Mouse (Mus musculus): ENCODE data around the gene Tpra1. TPM values are rescaled to one million over a fixed set of nuclear protein-coding genes. Genes with fewer than 3 reads are reported as not detected.

Tpra1 gene
- polyA plus RNA-seq, 1 experiment from 2014 or later, result 47.9 TPM

DNA sequence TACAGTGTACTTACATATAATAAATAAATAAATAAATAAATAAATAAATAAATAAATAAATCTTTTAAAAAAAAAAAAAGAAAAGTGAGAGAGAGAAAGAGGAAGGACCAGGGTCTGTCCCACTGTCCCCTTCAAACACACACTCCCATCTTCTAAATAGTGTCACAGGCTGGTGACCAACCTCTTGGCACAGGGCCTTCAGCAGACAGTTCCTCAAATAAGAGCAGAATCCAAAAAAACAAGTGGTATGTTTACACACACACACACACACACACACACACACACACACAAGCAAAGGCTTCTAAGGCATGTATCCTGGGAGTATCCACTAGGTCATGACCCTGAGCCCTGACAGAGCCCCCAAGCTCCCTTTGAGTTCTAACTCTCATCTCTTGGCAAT lies 45.7 kb downstream of the Tpra1 start:
- Histone ChIP-seq H3K27me3 (ENCODE audit: poor library complexity, severe bottlenecking) (no peaks in the 10 kb centered on the region), H3K36me3 (replicated peaks) (no peaks in the 10 kb centered on the region), H3K27ac (no peak overlapping the region), H3K4me1 (peaks cover 19% of the 10 kb centered on the region), H3K4me3 (no peak overlapping the region), H3K9me3 (no peaks in the 10 kb centered on the region)
- DNase-seq (ENCODE audit: extremely low spot score, low spot score), result no peak

DNA sequence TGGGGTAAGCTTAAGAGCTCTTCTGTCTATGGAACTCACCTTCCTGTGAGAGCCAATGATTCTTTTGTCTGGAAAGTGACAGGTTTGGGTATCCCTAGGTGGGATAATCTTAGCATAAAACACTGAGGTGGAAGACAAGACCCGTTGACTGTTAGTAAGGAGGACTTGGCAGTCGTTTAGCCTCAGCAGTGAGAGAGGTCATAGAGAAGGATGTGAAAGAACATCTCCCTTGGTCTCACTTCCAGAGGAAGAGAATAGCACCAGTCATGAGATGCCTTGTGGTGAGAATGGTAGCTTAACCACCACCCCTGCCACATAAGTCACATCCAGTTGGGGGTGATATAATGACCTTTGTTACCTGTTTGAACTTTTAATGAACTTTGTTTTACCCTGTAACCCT lies 54.7 kb downstream of the Tpra1 start:
- 82% methylated on average over 2 of the region's 2 CpGs for WGBS
- Histone ChIP-seq H3K27ac (no peak overlapping the region), H3K4me3 (no peak overlapping the region), H3K9me3 (no peaks in the 10 kb centered on the region), H3K36me3 (replicated peaks) (no peaks in the 10 kb centered on the region), H3K27me3 (ENCODE audit: poor library complexity, severe bottlenecking) (peaks cover 16% of the 10 kb centered on the region), H3K4me1 (peaks cover 19% of the 10 kb centered on the region)
- DNase-seq (ENCODE audit: extremely low spot score, low spot score), result no peak

DNA sequence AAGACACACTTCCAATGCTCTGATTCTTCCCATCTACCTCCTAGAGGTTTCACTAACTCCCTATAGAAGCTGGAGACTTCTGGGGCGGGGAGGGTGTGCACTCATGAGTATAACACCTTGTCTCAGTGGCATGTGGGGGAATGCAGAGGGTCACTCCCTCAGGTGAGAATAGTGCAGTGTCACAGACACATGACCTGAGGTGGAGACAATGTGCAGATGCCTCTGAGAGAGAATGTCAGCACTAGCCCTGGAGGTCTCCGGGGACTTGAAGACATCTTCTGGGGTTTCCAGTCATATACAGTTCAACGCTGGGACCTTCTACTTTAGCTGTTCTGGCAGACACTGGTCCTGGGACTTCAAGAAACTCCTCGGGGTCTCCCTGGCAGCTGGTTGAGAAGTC lies 55.3 kb downstream of the Tpra1 start:
- DNase-seq (ENCODE audit: extremely low spot score, low spot score), result no peak
- Histone ChIP-seq H3K9me3 (no peaks in the 10 kb centered on the region), H3K4me1 (peaks cover 19% of the 10 kb centered on the region), H3K27me3 (ENCODE audit: poor library complexity, severe bottlenecking) (peaks cover 16% of the 10 kb centered on the region), H3K4me3 (no peak overlapping the region), H3K36me3 (replicated peaks) (no peaks in the 10 kb centered on the region), H3K27ac (no peak overlapping the region)
- WGBS, result 87% methylated on average over 4 of the region's 4 CpGs

DNA sequence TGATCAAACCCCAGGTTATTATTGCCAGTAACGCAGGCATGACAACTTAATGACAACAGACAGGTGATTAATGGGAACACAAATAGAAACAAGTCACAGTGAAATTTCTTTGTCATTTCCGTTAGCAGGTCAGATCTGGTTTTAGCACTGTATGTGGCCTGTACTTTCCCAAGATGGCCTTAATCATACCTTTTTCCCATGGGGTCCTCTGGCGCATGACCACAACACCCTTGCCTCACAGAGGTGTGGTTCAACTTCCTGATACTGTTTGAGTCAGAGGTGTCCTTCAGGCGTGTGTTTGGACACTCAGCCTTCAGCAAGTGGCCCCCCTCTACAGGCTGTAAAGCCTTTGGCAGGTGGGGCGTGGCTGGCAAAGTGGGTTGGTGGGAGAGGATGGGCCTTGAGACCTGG lies 55.8 kb downstream of the Tpra1 start:
- Histone ChIP-seq H3K9me3 (no peaks in the 10 kb centered on the region), H3K4me1 (peaks cover 19% of the 10 kb centered on the region), H3K36me3 (replicated peaks) (no peaks in the 10 kb centered on the region), H3K4me3 (no peak overlapping the region), H3K27me3 (ENCODE audit: poor library complexity, severe bottlenecking) (peaks cover 16% of the 10 kb centered on the region), H3K27ac (no peak overlapping the region)
- WGBS, result 88% methylated on average over 5 of the region's 5 CpGs
- DNase-seq (ENCODE audit: extremely low spot score, low spot score), result no peak

DNA sequence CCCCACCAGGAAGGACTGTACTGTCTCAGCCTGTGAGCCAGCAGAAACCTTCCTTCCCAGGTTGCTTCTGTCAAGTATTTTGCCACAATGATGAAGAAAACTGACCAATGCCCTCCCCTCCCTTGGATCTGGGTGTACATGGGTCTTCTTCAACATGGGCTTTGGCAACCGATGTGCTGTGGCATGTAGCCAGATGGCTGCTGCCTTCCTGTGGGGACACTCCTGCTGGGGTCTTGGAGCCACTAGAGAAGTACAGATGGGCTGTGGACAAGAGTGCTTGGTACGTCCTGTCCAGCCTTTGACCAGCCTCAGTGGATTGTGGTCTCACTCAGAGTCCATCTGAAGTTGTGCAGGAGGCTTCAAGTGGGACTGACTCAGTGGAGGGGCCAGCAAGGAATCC lies 56.3 kb downstream of the Tpra1 start:
- 94% methylated on average over 2 of the region's 2 CpGs for WGBS
- Histone ChIP-seq H3K36me3 (replicated peaks) (no peaks in the 10 kb centered on the region), H3K4me1 (peaks cover 20% of the 10 kb centered on the region), H3K27me3 (ENCODE audit: poor library complexity, severe bottlenecking) (peaks cover 16% of the 10 kb centered on the region), H3K9me3 (no peaks in the 10 kb centered on the region), H3K4me3 (no peak overlapping the region), H3K27ac (no peak overlapping the region)
- DNase-seq (ENCODE audit: extremely low spot score, low spot score), result no peak

DNA sequence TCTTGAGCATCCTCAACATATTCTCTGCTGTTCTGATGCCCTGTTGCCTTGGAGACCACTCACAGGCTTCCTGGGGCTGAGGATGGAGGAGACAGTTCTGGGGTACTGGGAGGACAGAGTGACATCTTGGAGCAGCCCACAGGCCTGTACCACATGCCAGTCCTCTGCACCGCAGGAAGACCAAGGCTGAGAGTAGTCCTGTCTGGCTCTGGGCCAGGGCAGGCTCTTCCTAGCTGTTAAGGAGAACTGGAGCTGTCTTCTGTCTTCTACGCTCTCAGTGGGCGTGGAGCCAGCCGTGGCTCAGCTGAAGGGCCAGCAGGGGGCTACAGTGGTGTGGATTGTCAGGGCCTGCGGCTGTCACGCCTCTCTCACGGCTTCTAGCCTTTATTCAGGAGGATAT lies 57.8 kb downstream of the Tpra1 start:
- peaks cover 30% of the 10 kb centered on the region for H3K4me1 ChIP-seq
- no peak for DNase-seq (ENCODE audit: extremely low spot score, low spot score)
- no peaks in the 10 kb centered on the region for H3K36me3 ChIP-seq (replicated peaks)
- H3K27ac ChIP-seq, result peak overlapping the region; percentile 21; the same call in 1 of the 2 replicates
- no peaks in the 10 kb centered on the region for H3K9me3 ChIP-seq
- H3K4me3 ChIP-seq, result no peak overlapping the region
- WGBS, result 37% methylated on average over 7 of the region's 7 CpGs
- H3K27me3 ChIP-seq (ENCODE audit: poor library complexity, severe bottlenecking), result peaks cover 18% of the 10 kb centered on the region

DNA sequence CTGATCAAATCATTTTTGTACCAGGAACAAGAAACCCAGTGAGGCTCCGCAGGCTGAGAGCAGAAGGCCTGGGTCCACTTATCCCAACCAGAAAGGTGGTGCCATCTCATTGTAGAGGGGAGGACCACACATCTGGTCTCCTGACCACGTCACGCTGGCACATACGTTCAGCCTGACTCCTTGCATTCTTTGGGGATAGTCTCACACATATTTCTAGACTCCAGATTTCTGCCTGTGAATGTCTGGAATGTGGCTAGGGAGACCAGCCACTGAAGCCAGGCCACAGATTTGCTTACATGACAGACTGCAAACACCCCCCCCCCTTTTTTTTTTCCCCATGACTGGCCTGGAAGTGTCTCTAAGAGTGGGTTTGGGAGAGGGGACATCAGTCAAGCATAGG lies 58.9 kb downstream of the Tpra1 start:
- 82% methylated on average over 4 of the region's 4 CpGs for WGBS
- peaks cover 41% of the 10 kb centered on the region for H3K4me1 ChIP-seq
- H3K4me3 ChIP-seq, result no peak overlapping the region
- no peaks in the 10 kb centered on the region for H3K9me3 ChIP-seq
- no peaks in the 10 kb centered on the region for H3K36me3 ChIP-seq (replicated peaks)
- no peak for DNase-seq (ENCODE audit: extremely low spot score, low spot score)
- peaks cover 26% of the 10 kb centered on the region for H3K27me3 ChIP-seq (ENCODE audit: poor library complexity, severe bottlenecking)
- H3K27ac ChIP-seq, result peak overlapping the region; percentile 20; the same call in 1 of the 2 replicates

Other genes starting within 250 kb of the Tpra1 start
- 5.8 and 7.4 TPM in 2 replicates for gene Mgll, start 177.8 kb upstream of the Tpra1 start, polyA plus RNA-seq (2016; fragmentation: Nextera tagmentation; extraction: Ambion mirVana)
- 20.8 and 21.5 TPM in 2 replicates for gene Abtb1, start 60.3 kb upstream of the Tpra1 start, polyA plus RNA-seq (2016; fragmentation: Nextera tagmentation; extraction: Ambion mirVana)
- 44.7 and 52.8 TPM in 2 replicates for gene Podxl2, start 27.2 kb upstream of the Tpra1 start, polyA plus RNA-seq (2016; fragmentation: Nextera tagmentation; extraction: Ambion mirVana)
- 305 and 322 TPM in 2 replicates for gene Mcm2, start 3.5 kb upstream of the Tpra1 start, polyA plus RNA-seq (2016; fragmentation: Nextera tagmentation; extraction: Ambion mirVana)